Mouse (Mus musculus) cerebellum, adult 2 months (tissue): ENCODE data around the gene Mpv17l.

Experiments
- CTCF ChIP-seq: fragments of 200-500 bp; IDR thresholded peaks from 2 replicates; pipeline ENCODE4 v1.5.1; 2011; ENCODE audit warnings: low read depth, mild to moderate bottlenecking, control low read depth, low read length, moderate library complexity, borderline replicate concordance; ENCODE audit not compliant: insufficient read depth
- POLR2A ChIP-seq: fragments of 200-500 bp; IDR thresholded peaks from 2 replicates; pipeline ENCODE4 v1.6.1; 2011; ENCODE audit warnings: low read length, control low read depth, borderline replicate concordance; ENCODE audit not compliant: insufficient read depth

DNA sequence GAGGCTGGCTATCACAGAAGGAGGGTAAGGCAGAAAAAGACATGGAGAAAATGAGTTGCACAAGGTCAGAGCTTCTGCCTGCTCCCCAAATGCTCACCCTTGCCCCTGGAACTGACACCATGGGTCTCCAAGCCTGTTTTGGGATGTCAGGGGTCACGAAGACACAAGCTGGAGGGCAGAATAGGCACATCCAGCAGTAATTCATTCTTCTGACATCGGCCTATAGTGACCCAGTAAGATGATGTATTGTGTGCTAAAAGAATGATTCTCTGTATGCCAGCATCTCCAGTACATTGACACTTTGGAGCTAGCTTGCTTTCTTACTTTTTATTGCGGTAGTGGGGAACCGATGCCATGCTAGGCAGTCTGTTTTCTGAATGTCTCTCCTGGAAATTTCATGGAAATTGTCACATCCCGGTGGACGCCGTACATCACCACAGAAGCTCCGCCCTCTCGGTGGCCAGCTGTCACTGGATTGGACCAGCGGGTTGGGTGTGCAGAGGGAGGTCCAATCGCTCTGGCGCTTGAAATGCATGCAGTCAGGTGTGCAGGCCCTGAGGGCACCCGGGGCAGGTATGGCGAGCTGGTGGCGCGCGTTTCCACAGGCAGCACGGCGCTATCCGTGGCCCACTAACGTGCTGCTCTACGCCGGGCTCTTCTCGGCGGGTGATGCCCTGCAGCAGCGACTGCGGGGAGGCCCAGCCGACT is 37.3 kb downstream of the Mpv17l start:
- peak; percentile 90 for TF ChIP-seq POLR2A
- TF ChIP-seq CTCF = no peak
